Mouse (Mus musculus) forebrain, embryonic 10.5 days (tissue): Measurements from ENCODE around the gene Fbxo31. TPM values are rescaled to one million over a fixed set of nuclear protein-coding genes. Genes with fewer than 3 reads are reported as not detected.
A peak's percentile ranks its signal among the peaks of the same experiment; 100 is the strongest.

ENCODE experiments used
- DNase-seq: peaks from one replicate; pipeline ENCODE4 v3.0.0-alpha.2; 2017; ENCODE audit warnings: low spot score; ENCODE audit errors: extremely low spot score
- H3K27ac ChIP-seq: fragments of 300-500 bp; sonication (generic); 2 replicates; pipeline ENCODE4 v1.5.1; 2016; ENCODE audit warnings: mild to moderate bottlenecking
- H3K27me3 ChIP-seq: fragments of 300-500 bp; sonication (generic); 2 replicates; pipeline ENCODE4 v1.6.1; 2016; ENCODE audit warnings: mild to moderate bottlenecking; ENCODE audit not compliant: poor library complexity, severe bottlenecking
- H3K36me3 ChIP-seq: fragments of 300-500 bp; sonication (generic); replicated peaks from 2 replicates; pipeline ENCODE4 v1.6.1; 2016; ENCODE audit warnings: mild to moderate bottlenecking, moderate library complexity
- H3K4me1 ChIP-seq: fragments of 300-500 bp; sonication (generic); 2 replicates; pipeline ENCODE4 v1.6.1; 2016
- H3K4me3 ChIP-seq: fragments of 300-500 bp; sonication (generic); 2 replicates; pipeline ENCODE4 v1.5.1; 2016; ENCODE audit warnings: mild to moderate bottlenecking, moderate library complexity
- H3K9me3 ChIP-seq: fragments of 300-500 bp; sonication (generic); 2 replicates; pipeline ENCODE4 v1.6.1; 2016; ENCODE audit warnings: mild to moderate bottlenecking, moderate library complexity
- WGBS: fragments of 180-500 bp; shearing (Covaris S2); methylation state at CpG from one replicate; pipeline ENCODE4 v1.1.7; 2016; 5-methylcytosine and 5-hydroxymethylcytosine counted together
- polyA plus RNA-seq: library from polyadenylated mRNA; unstranded; fragments of >200 nt; fragmentation: Nextera tagmentation; extraction: Ambion mirVana; gene quantifications from 2 replicates; pipeline ENCODE4 v1.2.1, GENCODE M21; 2016

Fbxo31 gene
- polyA plus RNA-seq, 1 experiment from 2014 or later: 14.8 TPM

DNA sequence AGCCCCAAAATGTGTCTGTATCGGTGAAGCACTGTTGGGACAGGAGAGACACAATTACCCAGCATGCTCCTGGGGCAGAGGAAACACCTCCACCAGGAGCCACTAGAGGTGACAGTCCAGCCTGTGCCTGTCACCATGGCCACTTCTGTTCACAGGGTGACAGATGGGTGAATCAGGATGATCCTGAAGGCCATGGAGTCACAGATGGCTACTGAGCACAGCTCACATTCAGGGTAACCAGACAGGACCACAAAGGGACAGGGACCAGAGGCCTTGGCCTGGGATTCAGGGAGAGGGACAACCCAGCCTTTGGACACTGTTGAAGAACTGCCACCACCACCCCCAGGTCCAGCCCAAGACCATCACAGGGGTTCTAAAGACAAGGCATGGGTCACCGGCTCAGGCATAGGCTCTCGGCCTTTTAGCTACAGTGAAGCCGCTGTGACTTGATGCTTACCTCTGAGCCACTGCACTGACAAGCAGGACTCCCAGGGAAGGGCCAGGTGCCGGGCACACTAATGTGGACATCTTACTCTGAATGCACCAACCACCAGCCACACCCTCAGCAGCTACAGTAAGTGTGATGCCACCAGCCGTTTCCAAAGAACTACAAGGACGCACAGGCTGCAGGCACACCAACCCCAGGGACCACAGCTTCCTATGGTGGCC lies 18.0 kb downstream of the Fbxo31 start:
- Histone ChIP-seq H3K4me3 (no peak overlapping the region), H3K36me3 (peaks cover 56% of the 10 kb centered on the region), H3K4me1 (peaks cover 15% of the 10 kb centered on the region; the same call in 1 of the 2 replicates), H3K27ac (no peak overlapping the region), H3K9me3 (no peaks in the 10 kb centered on the region), H3K27me3 (no peaks in the 10 kb centered on the region)
- no peak for DNase-seq
- 96% methylated on average over 7 of the region's 7 CpGs for WGBS

DNA sequence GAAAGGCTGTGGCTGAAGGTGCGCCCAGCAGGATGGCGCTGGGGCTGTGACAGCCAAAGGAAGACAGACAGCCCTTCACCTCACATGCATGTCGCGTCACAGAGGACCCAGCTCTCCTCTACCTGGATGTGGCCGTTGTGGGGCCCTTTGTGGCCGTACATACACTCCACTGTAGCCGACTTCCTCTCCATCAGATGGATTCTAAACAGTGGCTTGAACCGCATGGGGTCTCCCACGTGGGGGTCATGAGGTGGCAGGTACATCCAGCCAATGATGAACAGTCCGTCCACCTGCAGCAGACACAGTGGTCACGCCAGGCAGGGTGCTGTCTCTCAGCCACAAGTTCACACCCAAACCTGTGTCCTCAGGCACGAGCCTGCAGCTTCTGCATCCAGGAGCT lies 18.8 kb downstream of the Fbxo31 start:
- H3K4me1 ChIP-seq: peaks cover 15% of the 10 kb centered on the region; the same call in 1 of the 2 replicates
- H3K36me3 ChIP-seq: peaks cover 59% of the 10 kb centered on the region
- H3K27ac ChIP-seq: no peak overlapping the region
- 92% methylated on average over 12 of the region's 12 CpGs for WGBS
- no peaks in the 10 kb centered on the region for H3K27me3 ChIP-seq
- no peaks in the 10 kb centered on the region for H3K9me3 ChIP-seq
- no peak overlapping the region for H3K4me3 ChIP-seq
- DNase-seq: no peak

DNA sequence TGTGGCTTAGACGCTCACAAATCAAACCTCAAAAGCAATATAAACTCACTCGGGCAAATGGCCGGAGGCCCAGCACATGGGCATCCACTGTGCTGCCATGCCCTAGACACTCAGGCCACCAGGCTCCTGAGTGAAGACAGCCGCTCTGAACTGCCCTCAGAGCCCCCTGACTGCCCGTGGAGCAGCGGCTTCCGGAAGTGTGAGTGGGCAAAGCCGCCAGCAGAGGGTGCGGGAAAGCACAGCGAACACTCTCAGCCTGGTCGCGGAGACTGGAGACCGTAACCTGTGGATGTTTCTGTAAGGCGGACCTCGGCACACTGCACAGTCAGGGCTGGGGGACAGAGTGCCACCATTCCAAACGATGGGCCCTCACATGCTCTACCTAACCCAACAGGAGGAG lies 20.1 kb downstream of the Fbxo31 start:
- Histone ChIP-seq H3K4me3 (no peak overlapping the region), H3K27me3 (no peaks in the 10 kb centered on the region), H3K36me3 (peaks cover 67% of the 10 kb centered on the region), H3K9me3 (no peaks in the 10 kb centered on the region), H3K4me1 (peaks cover 12% of the 10 kb centered on the region; the same call in 1 of the 2 replicates), H3K27ac (no peak overlapping the region)
- DNase-seq: no peak
- WGBS: 91% methylated on average over 16 of the region's 16 CpGs

DNA sequence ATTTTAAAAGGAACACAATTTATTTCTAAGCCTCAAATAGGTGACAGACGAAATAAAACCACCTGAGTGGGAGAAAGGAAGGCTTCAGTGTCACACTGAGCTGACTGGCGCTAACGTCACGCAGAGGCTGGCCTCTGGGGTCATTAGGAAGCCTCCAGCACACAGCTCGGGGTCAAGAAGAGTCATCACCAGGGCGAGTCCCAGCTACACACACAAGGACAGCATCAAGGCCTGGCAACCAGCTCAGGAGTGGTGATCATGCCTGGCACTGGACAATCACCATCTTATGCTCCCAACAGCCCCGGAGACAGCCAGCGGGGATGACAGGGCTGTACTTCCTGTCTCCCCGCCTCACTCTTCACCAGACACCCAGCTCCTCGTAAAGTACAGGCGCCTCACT lies 20.9 kb downstream of the Fbxo31 start:
- no peak for DNase-seq
- Histone ChIP-seq H3K4me3 (no peak overlapping the region), H3K9me3 (no peaks in the 10 kb centered on the region), H3K36me3 (peaks cover 75% of the 10 kb centered on the region), H3K27ac (no peak overlapping the region), H3K4me1 (0 out of 2 replicates have a peak, but pooled peaks cover 4% of the 10 kb centered on the region), H3K27me3 (no peaks in the 10 kb centered on the region)
- 91% methylated on average over 11 of the region's 11 CpGs for WGBS

DNA sequence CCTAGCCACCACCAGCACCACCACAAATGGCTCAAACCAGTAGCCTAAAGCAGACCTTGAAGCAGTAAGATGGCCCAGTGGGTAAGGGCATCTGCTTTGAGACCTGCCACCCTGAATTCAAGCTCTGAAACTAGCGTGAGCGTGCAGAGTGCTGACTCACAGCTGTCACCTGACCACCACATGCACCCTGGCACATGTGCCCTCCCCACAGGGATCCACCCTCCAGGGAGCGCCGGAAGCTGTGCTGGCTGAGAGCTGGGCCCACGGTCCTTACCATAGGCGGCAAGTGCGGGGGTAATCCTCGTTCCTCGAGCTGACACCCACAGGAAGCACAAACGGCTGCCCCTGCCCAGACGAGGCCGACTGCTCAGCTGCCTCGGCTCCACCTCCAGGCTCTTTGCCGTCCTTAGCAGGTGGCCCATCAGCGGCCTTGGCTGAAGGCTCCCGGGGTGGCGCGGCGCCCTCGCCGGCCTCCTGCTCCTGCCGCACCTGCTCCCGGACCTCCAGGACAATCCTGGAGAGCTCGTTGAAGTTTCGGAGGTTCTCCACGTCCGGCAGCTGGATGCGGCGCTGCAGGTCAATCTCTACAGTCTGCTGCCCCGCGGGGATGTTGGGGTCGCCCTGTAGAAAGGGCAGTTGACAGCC lies 24.7 kb downstream of the Fbxo31 start:
- DNase-seq: no peak
- H3K4me1 ChIP-seq: peaks cover 4% of the 10 kb centered on the region; the same call in 1 of the 2 replicates
- H3K4me3 ChIP-seq: no peak overlapping the region
- no peaks in the 10 kb centered on the region for H3K9me3 ChIP-seq
- H3K36me3 ChIP-seq: peaks cover 86% of the 10 kb centered on the region
- 96% methylated on average over 32 of the region's 32 CpGs for WGBS
- H3K27ac ChIP-seq: no peak overlapping the region
- no peaks in the 10 kb centered on the region for H3K27me3 ChIP-seq

DNA sequence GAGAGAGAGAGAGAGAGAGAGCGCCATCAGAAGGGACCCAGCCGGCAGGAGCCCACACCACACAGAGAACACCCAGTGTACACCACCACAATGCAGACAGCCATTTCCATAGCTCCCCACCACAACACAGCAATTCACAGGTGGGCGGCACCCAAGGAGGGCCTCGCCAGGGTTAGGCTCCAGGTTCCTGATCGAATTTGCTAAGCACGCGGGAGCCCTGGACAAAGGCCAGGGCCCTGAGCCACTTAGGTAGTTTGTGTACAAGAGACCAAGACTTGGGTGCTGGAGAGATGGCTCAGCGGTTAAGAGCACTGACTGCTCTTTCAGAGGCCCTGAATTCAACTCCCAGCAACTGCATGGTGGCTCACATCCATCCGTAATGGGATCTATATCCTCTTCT lies 26.1 kb downstream of the Fbxo31 start:
- WGBS: 97% methylated on average over 9 of the region's 9 CpGs
- Histone ChIP-seq H3K27me3 (no peaks in the 10 kb centered on the region), H3K36me3 (peaks cover 72% of the 10 kb centered on the region)

DNA sequence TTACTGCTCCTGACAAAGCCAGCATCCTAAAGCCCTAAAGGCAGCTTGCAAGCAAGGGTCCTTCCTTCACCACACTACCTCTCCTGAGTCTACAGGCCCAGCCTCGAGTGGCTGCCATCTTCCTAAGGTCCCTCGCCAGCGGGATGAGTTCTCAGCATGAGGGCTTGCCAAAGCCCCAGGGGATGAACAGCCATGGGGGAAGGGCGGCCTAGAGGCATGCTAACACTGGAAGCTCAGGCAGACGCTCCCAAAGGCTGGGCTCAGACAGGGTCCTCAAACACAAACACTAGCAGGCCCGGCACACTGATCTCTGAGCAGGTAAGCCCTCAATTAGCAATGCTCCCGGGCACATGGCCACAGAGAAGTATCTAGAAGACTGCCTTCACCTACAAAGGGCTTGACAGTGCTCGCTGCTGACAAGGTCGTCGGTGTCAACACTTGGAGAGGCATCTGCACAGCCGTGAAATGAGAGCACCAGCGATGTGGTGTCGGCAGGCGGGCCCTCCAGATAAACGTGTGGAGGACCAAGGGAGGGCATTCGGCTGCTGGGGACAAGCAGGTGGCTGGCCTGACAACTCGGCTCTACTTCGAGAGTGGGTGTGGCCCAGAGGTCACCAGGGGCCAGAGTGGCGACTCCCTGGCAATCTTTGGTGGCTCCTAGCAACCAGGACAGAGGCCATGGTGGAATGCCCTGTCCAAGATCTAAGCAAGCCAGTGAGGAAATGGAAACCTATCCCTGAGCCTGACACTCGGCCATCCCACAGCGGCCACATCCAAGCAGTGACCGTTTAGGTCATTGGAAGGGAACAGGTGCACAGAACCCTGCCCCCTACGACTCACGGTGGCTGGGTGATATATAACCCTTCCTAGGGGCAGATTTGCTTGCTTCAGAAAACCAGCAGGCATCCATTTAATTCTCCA lies 27.3 kb downstream of the Fbxo31 start:
- H3K36me3 ChIP-seq: peaks cover 67% of the 10 kb centered on the region
- no peak overlapping the region for H3K27ac ChIP-seq
- DNase-seq: no peak
- H3K4me3 ChIP-seq: no peak overlapping the region
- H3K9me3 ChIP-seq: no peaks in the 10 kb centered on the region
- 73% methylated on average over 24 of the region's 24 CpGs for WGBS
- H3K27me3 ChIP-seq: no peaks in the 10 kb centered on the region
- peaks cover 4% of the 10 kb centered on the region; the same call in 1 of the 2 replicates for H3K4me1 ChIP-seq

More for the DNA sequence above, 26.1 kb downstream of the Fbxo31 start:
- no peak overlapping the region for H3K27ac ChIP-seq
- no peaks in the 10 kb centered on the region for H3K9me3 ChIP-seq
- DNase-seq: no peak
- H3K4me3 ChIP-seq: no peak overlapping the region
- H3K4me1 ChIP-seq: peaks cover 4% of the 10 kb centered on the region; the same call in 1 of the 2 replicates

DNA sequence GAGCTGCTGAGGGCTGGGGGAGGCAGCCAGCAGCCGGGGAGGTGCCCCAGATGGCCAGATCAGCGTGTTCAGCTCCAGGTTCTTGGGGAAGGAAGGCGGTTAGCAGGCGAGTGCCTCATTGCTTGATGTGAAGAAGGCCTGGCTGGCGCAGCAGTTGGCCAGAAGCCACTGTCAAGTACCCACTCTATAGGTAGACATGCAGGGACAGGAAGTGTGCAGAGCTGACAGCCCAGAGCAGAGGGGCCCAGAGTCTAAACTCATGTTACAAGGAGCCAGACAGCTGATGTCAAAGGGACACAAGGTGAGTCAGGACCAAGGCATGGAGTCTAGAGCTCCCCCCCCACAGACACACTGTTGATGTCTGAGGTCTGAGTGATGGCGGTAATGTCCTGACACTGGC lies 28.6 kb downstream of the Fbxo31 start:
- peaks cover 57% of the 10 kb centered on the region for H3K36me3 ChIP-seq
- 93% methylated on average over 6 of the region's 6 CpGs for WGBS

DNA sequence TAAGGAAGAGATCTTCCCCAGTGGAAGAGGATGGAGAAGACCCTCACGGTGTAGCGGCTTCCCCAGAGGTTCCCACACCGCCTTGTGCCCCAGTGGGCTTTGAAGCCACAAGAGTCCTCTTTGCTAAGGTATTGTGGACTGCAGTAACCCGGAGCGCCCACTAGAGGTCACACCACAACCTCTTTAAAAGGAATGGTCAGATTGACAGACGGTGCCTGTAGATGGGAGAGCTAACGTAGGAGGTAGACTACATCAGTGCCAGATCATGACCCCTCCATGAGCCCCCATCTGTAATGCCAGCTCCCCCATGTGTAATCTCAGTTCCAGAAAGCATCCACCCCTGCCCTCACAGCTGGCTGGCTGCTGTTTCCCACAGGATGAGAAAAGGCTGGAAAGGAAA lies 31.5 kb downstream of the Fbxo31 start:
- Histone ChIP-seq H3K27ac (no peak overlapping the region), H3K36me3 (peaks cover 28% of the 10 kb centered on the region), H3K4me3 (no peak overlapping the region), H3K27me3 (no peaks in the 10 kb centered on the region), H3K9me3 (peaks cover 2% of the 10 kb centered on the region; the same call in 1 of the 2 replicates), H3K4me1 (peaks cover 4% of the 10 kb centered on the region; the same call in 1 of the 2 replicates)
- DNase-seq: peak; percentile 80
- WGBS: 13% methylated on average over 7 of the region's 7 CpGs

More for the DNA sequence above, 28.6 kb downstream of the Fbxo31 start:
- Histone ChIP-seq H3K27ac (no peak overlapping the region), H3K27me3 (no peaks in the 10 kb centered on the region), H3K4me3 (no peak overlapping the region), H3K9me3 (no peaks in the 10 kb centered on the region), H3K4me1 (peaks cover 4% of the 10 kb centered on the region; the same call in 1 of the 2 replicates)
- DNase-seq: no peak

DNA sequence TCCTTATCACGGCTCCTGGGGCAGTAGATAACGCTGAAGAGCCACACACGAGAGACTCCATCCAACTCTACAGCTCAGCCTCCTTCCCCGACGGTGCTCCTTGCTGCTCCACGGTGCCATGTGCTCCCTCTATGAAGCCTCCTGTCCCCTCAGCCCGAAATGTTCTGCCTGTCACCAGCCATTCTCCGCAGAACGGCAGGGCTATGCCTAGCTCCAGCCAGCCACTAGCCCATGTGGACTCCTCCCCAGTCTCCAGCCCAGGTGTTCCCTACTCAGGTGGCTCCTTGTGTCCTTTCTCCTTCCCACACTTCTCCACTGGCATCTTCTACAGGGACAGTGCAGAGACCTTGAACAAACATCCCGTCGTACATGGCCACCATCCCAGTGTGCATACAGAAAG lies 33.7 kb downstream of the Fbxo31 start:
- Histone ChIP-seq H3K36me3 (peaks cover 6% of the 10 kb centered on the region), H3K4me3 (no peak overlapping the region), H3K27me3 (peaks cover 3% of the 10 kb centered on the region; the same call in 1 of the 2 replicates), H3K4me1 (no peaks in the 10 kb centered on the region), H3K27ac (no peak overlapping the region), H3K9me3 (peaks cover 9% of the 10 kb centered on the region)
- no peak for DNase-seq
- WGBS: 81% methylated on average over 11 of the region's 11 CpGs

DNA sequence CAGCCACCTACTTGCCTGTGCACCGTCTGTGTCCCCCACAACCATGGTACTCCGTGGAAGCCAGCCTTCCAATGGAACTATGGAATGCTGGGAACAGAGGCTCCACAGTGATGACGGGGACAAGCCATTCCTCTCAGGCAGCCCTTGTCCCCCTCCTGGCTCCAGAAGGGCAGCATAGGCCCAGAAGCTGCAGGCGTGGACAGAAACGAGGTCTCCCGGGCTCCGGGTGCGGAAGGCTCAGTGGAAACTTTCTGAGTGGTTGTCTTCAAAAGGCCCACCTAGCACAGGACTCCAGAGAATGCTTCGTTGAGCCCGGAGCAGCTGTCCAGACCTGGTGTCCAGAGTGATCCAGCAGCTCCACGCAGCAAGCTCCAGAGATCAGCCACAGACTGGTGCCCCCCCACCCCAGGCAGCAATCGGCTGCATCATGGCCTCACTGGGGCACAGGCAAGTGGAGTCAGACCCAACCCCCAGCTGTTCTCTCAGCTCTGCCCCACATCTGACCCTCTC lies 34.3 kb downstream of the Fbxo31 start, which contains the start of gene 1700018B08Rik:
Gene 1700018B08Rik (minus strand): TSS at position 45 of the 510 bp plus-strand sequence.
- H3K27ac ChIP-seq: no peak within 1 kb of the TSS
- no peak within 1 kb of the TSS for H3K4me3 ChIP-seq
- DNase-seq: no peak
- no peaks in the 10 kb centered on the region for H3K4me1 ChIP-seq
- peaks cover 9% of the 10 kb centered on the region for H3K9me3 ChIP-seq
- WGBS: 88% methylated on average over 12 of the region's 12 CpGs
- peaks cover 6% of the 10 kb centered on the region; the same call in 1 of the 2 replicates for H3K27me3 ChIP-seq
- H3K36me3 ChIP-seq: no peaks in the 10 kb centered on the region

DNA sequence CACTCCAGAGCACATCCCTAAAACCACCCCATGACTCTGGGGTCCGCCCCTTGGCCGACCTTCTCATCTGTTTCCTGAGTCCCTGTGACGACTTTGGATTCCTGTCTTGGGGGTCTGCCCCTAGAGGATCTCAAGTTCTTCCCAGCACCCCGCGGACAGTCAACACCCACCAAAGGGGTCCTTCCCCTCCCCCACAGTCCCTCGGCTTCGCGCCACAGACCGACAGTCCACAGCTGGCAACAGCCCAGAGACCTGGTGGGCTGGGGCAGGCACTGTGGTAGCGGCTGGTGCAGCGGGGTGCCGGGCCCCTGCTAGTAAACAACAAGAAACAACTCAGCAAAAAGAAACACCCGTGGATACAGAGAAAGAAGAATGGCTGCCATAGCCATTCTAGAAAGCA lies 35.7 kb downstream of the Fbxo31 start:
- Histone ChIP-seq H3K27ac (no peak overlapping the region), H3K36me3 (no peaks in the 10 kb centered on the region), H3K27me3 (peaks cover 6% of the 10 kb centered on the region; the same call in 1 of the 2 replicates), H3K4me1 (no peaks in the 10 kb centered on the region), H3K9me3 (peaks cover 9% of the 10 kb centered on the region), H3K4me3 (no peak overlapping the region)
- 73% methylated on average over 13 of the region's 13 CpGs for WGBS
- DNase-seq: no peak
